Mouse (Mus musculus) bone marrow, adult 2 months (tissue): Measurements from ENCODE around the gene Prrt1.

Source experiments
- CTCF ChIP-seq: fragments of 200-500 bp; IDR thresholded peaks from 2 replicates; pipeline ENCODE4 v1.5.1; 2011; ENCODE audit warnings: low read length, control low read depth; ENCODE audit not compliant: control insufficient read depth, insufficient read depth
- POLR2A ChIP-seq: fragments of 200-500 bp; IDR thresholded peaks from 2 replicates; pipeline ENCODE4 v1.6.1; 2011; ENCODE audit warnings: low read depth, mild to moderate bottlenecking, control low read depth, low read length, borderline replicate concordance; ENCODE audit not compliant: control insufficient read depth

- TF ChIP-seq POLR2A (no peak), CTCF (no peak)
These were observed 40.1 kb upstream of the Prrt1 start for GRCm38 (mm10) chr17:34589206-34589605.
